Mouse (Mus musculus): Measurements from ENCODE around the gene Maco1. TPM values are rescaled to one million over a fixed set of nuclear protein-coding genes. Genes with fewer than 3 reads are reported as not detected.
"Not testable (repeated sequence)": the region's sequence is repeated elsewhere in the genome, so short reads cannot be mapped to it uniquely, and the experiment has no call there.

Maco1 gene
- polyA plus RNA-seq, 1 experiment: 42.2 TPM

- Histone ChIP-seq H3K4me1 (ENCODE audit: control insufficient read depth, insufficient read depth, low read length) (peaks cover 2% of the 10 kb centered on the region; the same call in 1 of the 2 replicates), H3K27ac (ENCODE audit: insufficient read depth, low read length) (no peak overlapping the region), H3K4me3 (ENCODE audit: insufficient read depth, low read length) (peak overlapping the region; percentile 46)
- TF ChIP-seq CTCF (IDR thresholded peaks at IDR 0.05; ENCODE audit: extremely low read depth, insufficient read depth, low read length): no peak
- TF ChIP-seq POLR2A (IDR thresholded peaks at IDR 0.05; ENCODE audit: extremely low read depth, insufficient read depth, low read length): no peak
Measured at GRCm38 (mm10) chr4:134851876-134852275, 1.3 kb downstream of the Maco1 start.

- Histone ChIP-seq H3K27ac (ENCODE audit: insufficient read depth, low read length) (no peak overlapping the region), H3K4me1 (ENCODE audit: control insufficient read depth, insufficient read depth, low read length) (peaks cover 2% of the 10 kb centered on the region; the same call in 1 of the 2 replicates), H3K4me3 (ENCODE audit: insufficient read depth, low read length) (peak overlapping the region; percentile 46; the same call in 1 of the 2 replicates)
- TF ChIP-seq CTCF (IDR thresholded peaks at IDR 0.05; ENCODE audit: extremely low read depth, insufficient read depth, low read length) (no peak), POLR2A (IDR thresholded peaks at IDR 0.05; ENCODE audit: extremely low read depth, insufficient read depth, low read length) (no peak)
Measured at GRCm38 (mm10) chr4:134851236-134851635, 1.9 kb downstream of the Maco1 start.

- H3K27ac ChIP-seq (ENCODE audit: insufficient read depth, low read length): no peak overlapping the region
- no peak overlapping the region for H3K4me3 ChIP-seq (ENCODE audit: insufficient read depth, low read length)
- H3K4me1 ChIP-seq (ENCODE audit: control insufficient read depth, insufficient read depth, low read length): peaks cover 2% of the 10 kb centered on the region; the same call in 1 of the 2 replicates
- no peak for TF ChIP-seq POLR2A (IDR thresholded peaks at IDR 0.05; ENCODE audit: extremely low read depth, insufficient read depth, low read length)
- no peak for TF ChIP-seq CTCF (IDR thresholded peaks at IDR 0.05; ENCODE audit: extremely low read depth, insufficient read depth, low read length)
Measured at GRCm38 (mm10) chr4:134850551-134850950, 2.6 kb downstream of the Maco1 start.

- Histone ChIP-seq H3K27ac (ENCODE audit: insufficient read depth, low read length) (no peak overlapping the region), H3K4me3 (ENCODE audit: insufficient read depth, low read length) (no peak overlapping the region), H3K4me1 (ENCODE audit: control insufficient read depth, insufficient read depth, low read length) (peaks cover 2% of the 10 kb centered on the region; the same call in 1 of the 2 replicates)
- TF ChIP-seq CTCF (IDR thresholded peaks at IDR 0.05; ENCODE audit: extremely low read depth, insufficient read depth, low read length) (no peak), POLR2A (IDR thresholded peaks at IDR 0.05; ENCODE audit: extremely low read depth, insufficient read depth, low read length) (no peak)
Measured at GRCm38 (mm10) chr4:134847587-134847986, 5.6 kb downstream of the Maco1 start.

GRCm38 (mm10) chr4:134843566-134843965, 9.6 kb downstream of the Maco1 start:
- no peak for TF ChIP-seq CTCF (IDR thresholded peaks at IDR 0.05; ENCODE audit: extremely low read depth, insufficient read depth, low read length)
- no peak for TF ChIP-seq POLR2A (IDR thresholded peaks at IDR 0.05; ENCODE audit: extremely low read depth, insufficient read depth, low read length)
- H3K4me1 ChIP-seq (ENCODE audit: control insufficient read depth, insufficient read depth, low read length): no peaks in the 10 kb centered on the region; the same call in 1 of the 2 replicates

GRCm38 (mm10) chr4:134840231-134840630, 12.9 kb downstream of the Maco1 start:
- Histone ChIP-seq H3K4me3 (ENCODE audit: insufficient read depth, low read length) (no peak overlapping the region), H3K4me1 (ENCODE audit: control insufficient read depth, insufficient read depth, low read length) (no peaks in the 10 kb centered on the region; the same call in 1 of the 2 replicates), H3K27ac (ENCODE audit: insufficient read depth, low read length) (no peak overlapping the region)
- TF ChIP-seq POLR2A (IDR thresholded peaks at IDR 0.05; ENCODE audit: extremely low read depth, insufficient read depth, low read length) (no peak), CTCF (IDR thresholded peaks at IDR 0.05; ENCODE audit: extremely low read depth, insufficient read depth, low read length) (no peak)

More at GRCm38 (mm10) chr4:134843566-134843965, 9.6 kb downstream of the Maco1 start:
- H3K4me3 ChIP-seq (ENCODE audit: insufficient read depth, low read length): no peak overlapping the region
- no peak overlapping the region; the same call in 1 of the 2 replicates for H3K27ac ChIP-seq (ENCODE audit: insufficient read depth, low read length)

GRCm38 (mm10) chr4:134838706-134839105, 14.4 kb downstream of the Maco1 start:
- not testable (repeated sequence) for H3K27ac ChIP-seq (ENCODE audit: insufficient read depth, low read length); H3K4me1 ChIP-seq (ENCODE audit: control insufficient read depth, insufficient read depth, low read length); H3K4me3 ChIP-seq (ENCODE audit: insufficient read depth, low read length)

- TF ChIP-seq POLR2A (IDR thresholded peaks at IDR 0.05; ENCODE audit: extremely low read depth, insufficient read depth, low read length) (no peak), CTCF (IDR thresholded peaks at IDR 0.05; ENCODE audit: extremely low read depth, insufficient read depth, low read length) (no peak)
- Histone ChIP-seq H3K4me1 (ENCODE audit: control insufficient read depth, insufficient read depth, low read length) (no peaks in the 10 kb centered on the region; the same call in 1 of the 2 replicates), H3K27ac (ENCODE audit: insufficient read depth, low read length) (no peak overlapping the region), H3K4me3 (ENCODE audit: insufficient read depth, low read length) (no peak overlapping the region)
Measured at GRCm38 (mm10) chr4:134838221-134838620, 14.9 kb downstream of the Maco1 start.

GRCm38 (mm10) chr4:134835486-134835885, 17.7 kb downstream of the Maco1 start:
- Histone ChIP-seq H3K27ac (ENCODE audit: insufficient read depth, low read length) (no peak overlapping the region), H3K4me3 (ENCODE audit: insufficient read depth, low read length) (no peak overlapping the region), H3K4me1 (ENCODE audit: control insufficient read depth, insufficient read depth, low read length) (no peaks in the 10 kb centered on the region; the same call in 1 of the 2 replicates)
- TF ChIP-seq CTCF (IDR thresholded peaks at IDR 0.05; ENCODE audit: extremely low read depth, insufficient read depth, low read length): no peak
- no peak for TF ChIP-seq POLR2A (IDR thresholded peaks at IDR 0.05; ENCODE audit: extremely low read depth, insufficient read depth, low read length)

GRCm38 (mm10) chr4:134831934-134832333, 21.2 kb downstream of the Maco1 start:
- Histone ChIP-seq H3K4me3 (ENCODE audit: insufficient read depth, low read length) (no peak overlapping the region), H3K27ac (ENCODE audit: insufficient read depth, low read length) (no peak overlapping the region), H3K4me1 (ENCODE audit: control insufficient read depth, insufficient read depth, low read length) (no peaks in the 10 kb centered on the region)
- TF ChIP-seq CTCF (IDR thresholded peaks at IDR 0.05; ENCODE audit: extremely low read depth, insufficient read depth, low read length) (no peak), POLR2A (IDR thresholded peaks at IDR 0.05; ENCODE audit: extremely low read depth, insufficient read depth, low read length) (no peak)
